Mouse (Mus musculus): ENCODE results near the gene Irf6. TPM values are rescaled to one million over a fixed set of nuclear protein-coding genes. Genes with fewer than 3 reads are reported as not detected.

Irf6 gene
- polyA plus RNA-seq, 1 experiment from 2014 or later = 0.70 TPM

GRCm38 (mm10) chr1:193205431-193205830 is 52.5 kb downstream of the Irf6 start:
- H3K4me1 ChIP-seq = no peaks in the 10 kb centered on the region
- H3K9ac ChIP-seq (replicated peaks) = no peak overlapping the region
- no peak overlapping the region for H3K4me2 ChIP-seq
- H3K27ac ChIP-seq (replicated peaks) = no peak overlapping the region
- WGBS = 94% methylated on average over 2 of the region's 2 CpGs
- ATAC-seq (ENCODE audit: low FRiP score) = no peak
- no peaks in the 10 kb centered on the region for H3K9me3 ChIP-seq (replicated peaks)
- no peaks in the 10 kb centered on the region for H3K36me3 ChIP-seq
- no peak overlapping the region for H3K4me3 ChIP-seq (replicated peaks)
- H3K27me3 ChIP-seq (replicated peaks) = no peaks in the 10 kb centered on the region

- 91% methylated on average over 3 of the region's 3 CpGs for WGBS
- no peak for ATAC-seq (ENCODE audit: low FRiP score)
Observed at GRCm38 (mm10) chr1:193207503-193207902, 54.6 kb downstream of the Irf6 start, which contains the start of gene Lamb3. Lamb3 (plus strand) TSS chr1:193207699.

GRCm38 (mm10) chr1:193208178-193208577 is 55.3 kb downstream of the Irf6 start:
- no peak for ATAC-seq (ENCODE audit: low FRiP score)
- Histone ChIP-seq H3K4me3 (replicated peaks) (no peak overlapping the region), H3K36me3 (no peaks in the 10 kb centered on the region), H3K9ac (replicated peaks) (no peak overlapping the region), H3K27ac (replicated peaks) (no peak overlapping the region), H3K4me2 (no peak overlapping the region), H3K9me3 (replicated peaks) (no peaks in the 10 kb centered on the region), H3K27me3 (replicated peaks) (no peaks in the 10 kb centered on the region), H3K4me1 (no peaks in the 10 kb centered on the region)
- 39% methylated on average over 2 of the region's 2 CpGs for WGBS

More at GRCm38 (mm10) chr1:193207503-193207902, 54.6 kb downstream of the Irf6 start, which contains the start of gene Lamb3:
- Histone ChIP-seq H3K9ac (replicated peaks) (no peak within 1 kb of the TSS), H3K36me3 (no peaks in the 10 kb centered on the region), H3K27ac (replicated peaks) (no peak within 1 kb of the TSS), H3K4me3 (replicated peaks) (no peak within 1 kb of the TSS), H3K9me3 (replicated peaks) (no peaks in the 10 kb centered on the region), H3K27me3 (replicated peaks) (no peaks in the 10 kb centered on the region), H3K4me2 (no peak within 1 kb of the TSS), H3K4me1 (no peaks in the 10 kb centered on the region)

- Histone ChIP-seq H3K4me3 (replicated peaks) (no peak overlapping the region), H3K4me1 (no peaks in the 10 kb centered on the region), H3K27ac (replicated peaks) (no peak overlapping the region), H3K9me3 (replicated peaks) (no peaks in the 10 kb centered on the region), H3K27me3 (replicated peaks) (no peaks in the 10 kb centered on the region), H3K9ac (replicated peaks) (no peak overlapping the region), H3K4me2 (no peak overlapping the region), H3K36me3 (no peaks in the 10 kb centered on the region)
- no peak for ATAC-seq (ENCODE audit: low FRiP score)
- WGBS = 81% methylated on average over 5 of the region's 5 CpGs
Observed at GRCm38 (mm10) chr1:193211371-193211770, 58.5 kb downstream of the Irf6 start.

- Histone ChIP-seq H3K4me1 (no peaks in the 10 kb centered on the region), H3K27ac (replicated peaks) (no peak overlapping the region), H3K9ac (replicated peaks) (no peak overlapping the region), H3K9me3 (replicated peaks) (no peaks in the 10 kb centered on the region), H3K4me2 (no peak overlapping the region), H3K36me3 (no peaks in the 10 kb centered on the region), H3K27me3 (replicated peaks) (no peaks in the 10 kb centered on the region), H3K4me3 (replicated peaks) (no peak overlapping the region)
- ATAC-seq (ENCODE audit: low FRiP score) = no peak
- 79% methylated on average over 5 of the region's 5 CpGs for WGBS
Observed at GRCm38 (mm10) chr1:193214053-193214452, 61.1 kb downstream of the Irf6 start.

GRCm38 (mm10) chr1:193216000-193216399 is 63.1 kb downstream of the Irf6 start:
- H3K4me1 ChIP-seq = no peaks in the 10 kb centered on the region
- no peak overlapping the region for H3K27ac ChIP-seq (replicated peaks)
- H3K9me3 ChIP-seq (replicated peaks) = no peaks in the 10 kb centered on the region
- H3K4me2 ChIP-seq = no peak overlapping the region
- H3K9ac ChIP-seq (replicated peaks) = no peak overlapping the region
- H3K4me3 ChIP-seq (replicated peaks) = no peak overlapping the region
- ATAC-seq (ENCODE audit: low FRiP score) = no peak
- no peaks in the 10 kb centered on the region for H3K36me3 ChIP-seq
- WGBS = 87% methylated on average over 3 of the region's 3 CpGs
- H3K27me3 ChIP-seq (replicated peaks) = no peaks in the 10 kb centered on the region

- ATAC-seq (ENCODE audit: low FRiP score) = no peak
- Histone ChIP-seq H3K9ac (replicated peaks) (no peak overlapping the region), H3K4me1 (no peaks in the 10 kb centered on the region), H3K27me3 (replicated peaks) (no peaks in the 10 kb centered on the region), H3K36me3 (no peaks in the 10 kb centered on the region), H3K4me3 (replicated peaks) (no peak overlapping the region), H3K27ac (replicated peaks) (no peak overlapping the region), H3K9me3 (replicated peaks) (no peaks in the 10 kb centered on the region), H3K4me2 (no peak overlapping the region)
- WGBS = 72% methylated on average over 5 of the region's 5 CpGs
Observed at GRCm38 (mm10) chr1:193220408-193220807, 67.5 kb downstream of the Irf6 start.

Other genes starting within 250 kb of the Irf6 start
- 5.1 and 5.6 TPM in 2 replicates for gene Syt14, start 117.3 kb upstream of the Irf6 start, polyA plus RNA-seq (2015; fragmentation: Nextera tagmentation; extraction: Ambion mirVana)
- 7.8 TPM in 2 replicates for gene Diexf, start 22.8 kb upstream of the Irf6 start, polyA plus RNA-seq (2015; fragmentation: Nextera tagmentation; extraction: Ambion mirVana)
- gene A130010J15Rik, start 14.9 kb downstream of the Irf6 start, polyA plus RNA-seq (2015; fragmentation: Nextera tagmentation; extraction: Ambion mirVana) = 9.7 and 11.8 TPM in 2 replicates
- 3.8 and 15.9 TPM in 2 replicates for gene Traf3ip3, start 48.6 kb downstream of the Irf6 start, polyA plus RNA-seq (2015; fragmentation: Nextera tagmentation; extraction: Ambion mirVana)
- 0.59 and 3.8 TPM in 2 replicates for gene Lamb3, start 54.6 kb downstream of the Irf6 start, polyA plus RNA-seq (2015; fragmentation: Nextera tagmentation; extraction: Ambion mirVana)
- 0.36 and 2.8 TPM in 2 replicates for gene Hsd11b1, start 111.0 kb downstream of the Irf6 start, polyA plus RNA-seq (2015; fragmentation: Nextera tagmentation; extraction: Ambion mirVana)
- gene G0s2, start 120.1 kb downstream of the Irf6 start, polyA plus RNA-seq (2015; fragmentation: Nextera tagmentation; extraction: Ambion mirVana) = 9.9 and 14.1 TPM in 2 replicates
- gene Camk1g, start 217.2 kb downstream of the Irf6 start, polyA plus RNA-seq (2015; fragmentation: Nextera tagmentation; extraction: Ambion mirVana) = 40.8 and 49.5 TPM in 2 replicates